Mouse (Mus musculus): ENCODE data around the gene Csf2. TPM values are rescaled to one million over a fixed set of nuclear protein-coding genes. Genes with fewer than 3 reads are reported as not detected.
A peak's percentile ranks its signal among the peaks of the same experiment; 100 is the strongest.

Csf2 gene
- total and polyA plus RNA-seq, 3 experiments, result 0.79 to 2.4 (median 1.9) TPM

DNA sequence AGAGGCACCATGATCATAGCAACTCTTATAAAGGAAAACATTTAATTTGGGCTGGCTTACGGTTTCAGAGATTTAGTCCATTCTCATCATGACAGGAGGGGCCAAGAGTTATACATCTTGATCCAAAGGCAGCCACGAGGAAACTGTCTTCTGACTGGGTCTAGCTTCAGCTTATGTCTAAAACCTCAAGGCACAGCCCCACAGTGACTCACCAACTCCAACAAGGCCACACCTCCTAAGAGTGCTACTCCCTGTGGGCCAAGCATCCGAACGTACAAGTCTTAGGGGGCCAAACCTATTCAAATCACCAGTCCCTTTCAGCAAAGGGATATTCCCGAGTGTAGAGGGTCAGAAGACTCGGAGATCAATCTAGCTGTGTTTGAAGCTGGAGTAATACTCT, 44.1 kb downstream of the Csf2 start (continued):
- TF ChIP-seq GABPA (IDR thresholded peaks at IDR 0.05; ENCODE audit: insufficient replicate concordance, low read depth, low read length) (no peak), SIN3A (IDR thresholded peaks at IDR 0.05; ENCODE audit: low read length) (no peak), E2F4 (IDR thresholded peaks at IDR 0.05; ENCODE audit: insufficient replicate concordance, low read depth, low read length) (no peak), CHD1 (IDR thresholded peaks at IDR 0.05; ENCODE audit: low read depth, low read length) (no peak), IRF4 (IDR thresholded peaks at IDR 0.05; ENCODE audit: low read depth, low read length) (no peak), MAX (IDR thresholded peaks at IDR 0.05; ENCODE audit: low read length) (no peak; the same call in 1 of the 2 replicates), TBP (conservative IDR thresholded peaks at IDR 0.05; ENCODE audit: low read depth, low read length) (peak; percentile 93), CHD2 (IDR thresholded peaks at IDR 0.05; ENCODE audit: low read length) (no peak), ZMIZ1 (IDR thresholded peaks at IDR 0.05; ENCODE audit: low read depth, low read length) (no peak; the same call in 1 of the 2 replicates)

GRCm38 (mm10) chr11:54204781-54205180, 44.7 kb downstream of the Csf2 start:
- Histone ChIP-seq H3K27ac (ENCODE audit: insufficient read depth, low read depth) (peak overlapping the region; percentile 43), H3K36me3 (replicated peaks in 1 of 2; ENCODE audit: control insufficient read depth in 1 of 2, insufficient read depth in 1 of 2, low read length in 1 of 2) (no peaks in the 10 kb centered on the region), H3K27me3 (replicated peaks) (no peaks in the 10 kb centered on the region), H3K9me3 (replicated peaks; ENCODE audit: low read length) (peaks cover 3% of the 10 kb centered on the region), H3K4me3 (replicated peaks in 1 of 3; ENCODE audit: low read depth in 2 of 3, low read length in 2 of 3, poor library complexity in 1 of 3) (peak overlapping the region in 2 of 3 experiments; percentile 3 to 14), H3K4me1 (ENCODE audit: control insufficient read depth in 1 of 2, insufficient read depth in 2 of 2) (peaks cover 46 to 86% of the 10 kb centered on the region in 2 experiments), H3K4me2 (ENCODE audit: insufficient read depth, low read depth, poor library complexity, severe bottlenecking) (peak overlapping the region; percentile 42; the same call in 1 of the 2 replicates), H3K79me2 (replicated peaks; ENCODE audit: control insufficient read depth, extremely low read depth, insufficient read depth, poor library complexity, severe bottlenecking) (no peaks in the 10 kb centered on the region), H3K9ac (ENCODE audit: insufficient read depth, low read depth) (peak overlapping the region; percentile 57)
- DNase-seq (ENCODE audit: extremely low read depth), result no peak
- dilution Hi-C loops (cut with MboI; ENCODE audit: extremely low pct_ligation_motif_present, extremely low pct_unique_long_range_greater_than_20kb, low sequenced_read_pairs), result no loop called here
- in situ Hi-C loops (cut with MboI; ENCODE audit: low pct_ligation_motif_present, low pct_unique_long_range_greater_than_20kb, low sequenced_read_pairs), result no loop called here
- TF ChIP-seq ZC3H11A (IDR thresholded peaks at IDR 0.05; ENCODE audit: low read depth, low read length) (no peak), ZNF384 (IDR thresholded peaks at IDR 0.05; ENCODE audit: low read depth, low read length) (peak; percentile 60), MXI1 (IDR thresholded peaks at IDR 0.05; ENCODE audit: low read depth, low read length) (no peak), SIN3A (IDR thresholded peaks at IDR 0.05; ENCODE audit: low read length) (no peak), UBTF (IDR thresholded peaks at IDR 0.05; ENCODE audit: low read depth, low read length) (no peak), E2F4 (IDR thresholded peaks at IDR 0.05; ENCODE audit: insufficient replicate concordance, low read depth, low read length) (no peak), USF1 (IDR thresholded peaks at IDR 0.05; ENCODE audit: low read depth, low read length) (no peak)

DNA sequence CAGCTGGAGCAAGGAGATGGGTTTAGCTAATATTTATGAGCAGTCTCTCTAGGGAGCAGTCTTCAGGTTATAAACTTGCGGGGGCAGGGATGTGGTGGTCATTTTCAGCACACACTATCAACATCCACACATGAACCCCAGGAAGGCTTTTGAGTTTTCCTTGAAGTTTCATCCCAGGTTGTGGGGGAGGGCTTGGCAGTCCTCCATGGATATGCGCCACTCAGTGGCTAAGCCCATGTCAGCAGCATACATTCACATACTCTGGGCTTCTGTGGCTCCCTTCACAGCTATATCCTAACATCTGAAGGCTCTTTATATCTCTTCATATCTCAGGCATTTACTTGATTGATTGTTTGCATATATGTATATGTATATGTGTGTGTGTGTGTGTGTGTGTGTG, 46.3 kb downstream of the Csf2 start:
- in situ Hi-C loops (cut with MboI; ENCODE audit: low pct_ligation_motif_present, low pct_unique_long_range_greater_than_20kb, low sequenced_read_pairs), result no loop called here
- dilution Hi-C loops (cut with MboI; ENCODE audit: extremely low pct_ligation_motif_present, extremely low pct_unique_long_range_greater_than_20kb, low sequenced_read_pairs), result no loop called here

More for the DNA sequence above, 46.3 kb downstream of the Csf2 start:
- H3K27ac ChIP-seq (ENCODE audit: insufficient read depth, low read depth), result no peak overlapping the region
- H3K9ac ChIP-seq (ENCODE audit: insufficient read depth, low read depth), result no peak overlapping the region
- H3K4me3 ChIP-seq (replicated peaks in 1 of 3; ENCODE audit: low read depth in 2 of 3, low read length in 2 of 3, poor library complexity in 1 of 3), result no peak overlapping the region
- H3K27me3 ChIP-seq (replicated peaks), result no peaks in the 10 kb centered on the region
- H3K4me2 ChIP-seq (ENCODE audit: insufficient read depth, low read depth, poor library complexity, severe bottlenecking), result no peak overlapping the region
- H3K9me3 ChIP-seq (replicated peaks; ENCODE audit: low read length), result peaks cover 3% of the 10 kb centered on the region
- H3K36me3 ChIP-seq (replicated peaks in 1 of 2; ENCODE audit: control insufficient read depth in 1 of 2, insufficient read depth in 1 of 2, low read length in 1 of 2), result no peaks in the 10 kb centered on the region
- no peaks in the 10 kb centered on the region for H3K79me2 ChIP-seq (replicated peaks; ENCODE audit: control insufficient read depth, extremely low read depth, insufficient read depth, poor library complexity, severe bottlenecking)
- DNase-seq (ENCODE audit: extremely low read depth), result no peak
- no peak for TF ChIP-seq TBP (conservative IDR thresholded peaks at IDR 0.05; ENCODE audit: low read depth, low read length)
- peak in 1 of 2 experiments; percentile 30; a peak in 2 of 4 replicates for TF ChIP-seq CTCF (conservative IDR thresholded peaks at IDR 0.05 in 1 of 2, IDR thresholded peaks at IDR 0.05 in 1 of 2; ENCODE audit: low read depth in 2 of 2, low read length in 2 of 2)
- TF ChIP-seq SMC3 (IDR thresholded peaks at IDR 0.05; ENCODE audit: low read depth, low read length), result peak; percentile 32
- TF ChIP-seq CHD2 (IDR thresholded peaks at IDR 0.05; ENCODE audit: low read length), result 0 out of 2 replicates have a peak, but pooled peaks have one; percentile 20
- H3K4me1 ChIP-seq (ENCODE audit: control insufficient read depth in 1 of 2, insufficient read depth in 2 of 2), result peaks cover 41 to 71% of the 10 kb centered on the region in 2 experiments
